Mouse (Mus musculus) left cerebral cortex, postnatal 36 days (tissue): Measurements from ENCODE around the gene Tsacc. TPM values are rescaled to one million over a fixed set of nuclear protein-coding genes. Genes with fewer than 3 reads are reported as not detected.
"Not testable (repeated sequence)": the region's sequence is repeated elsewhere in the genome, so short reads cannot be mapped to it uniquely, and the experiment has no call there.

Source experiments
- DNase-seq, 2 experiments: peaks; one replicate each; pipeline ENCODE4 v3.0.0; 2021 to 2022; ENCODE audit warnings: low spot score in 2 of 2, mixed read lengths in 1 of 2
- intact Hi-C: fragments of 180-260 bp; cut with DNase I; formaldehyde crosslinking; loops from one replicate; pipeline ENCODE4 v1.15.1; 2025
- total RNA-seq, 2 experiments: library from RNA; stranded (reverse); gene quantifications; 2 replicates each; pipeline ENCODE4 v1.2.3; 2021

The Tsacc gene
- total RNA-seq, 2 experiments from 2014 or later: 2.3 to 6.0 TPM

- intact Hi-C loops: loop anchor here (5.0 kb wide), 1 partner anchor 40 kb away; no protein-coding TSS in a partner anchor
Observed at GRCm38 (mm10) chr3:88287110-88287509, 9.7 kb downstream of the Tsacc start, which contains the start of gene Gm38392. Gene Gm38392, minus strand, starts transcription at chr3:88287210.

GRCm38 (mm10) chr3:88285565-88285895, 11.3 kb downstream of the Tsacc start:
- DNase-seq: not testable (repeated sequence)
- intact Hi-C loops: loop anchor here (5.0 kb wide), 1 partner anchor 38 kb away; no protein-coding TSS in a partner anchor

More at GRCm38 (mm10) chr3:88287110-88287509, 9.7 kb downstream of the Tsacc start, which contains the start of gene Gm38392:
- no peak for DNase-seq

- DNase-seq: not testable (repeated sequence)
- intact Hi-C loops: loop anchor here (5.0 kb wide), 1 partner anchor 38 kb away; no protein-coding TSS in a partner anchor
Observed at GRCm38 (mm10) chr3:88284815-88285564, 11.8 kb downstream of the Tsacc start.

- DNase-seq, intact Hi-C loops: not testable (repeated sequence)
Observed at GRCm38 (mm10) chr3:88281141-88281916, 15.5 kb downstream of the Tsacc start.

GRCm38 (mm10) chr3:88280035-88280434, 16.8 kb downstream of the Tsacc start:
- intact Hi-C loops: no loop called here

GRCm38 (mm10) chr3:88276529-88277143, 20.2 kb downstream of the Tsacc start:
- intact Hi-C loops: loop anchor here (10.0 kb wide), 1 partner anchor 272 kb away; the partner anchor contains the start of gene Bcan
- DNase-seq: no peak

More at GRCm38 (mm10) chr3:88280035-88280434, 16.8 kb downstream of the Tsacc start:
- DNase-seq: no peak

GRCm38 (mm10) chr3:88276121-88276520, 20.7 kb downstream of the Tsacc start:
- intact Hi-C loops: loop anchor here (10.0 kb wide), 1 partner anchor 271 kb away; the partner anchor contains the start of gene Bcan

GRCm38 (mm10) chr3:88274002-88274401, 22.8 kb downstream of the Tsacc start:
- no peak for DNase-seq
- intact Hi-C loops: loop anchor here (10.0 kb wide), 1 partner anchor 269 kb away; the partner anchor contains the start of gene Bcan

More at GRCm38 (mm10) chr3:88276121-88276520, 20.7 kb downstream of the Tsacc start:
- DNase-seq: no peak

GRCm38 (mm10) chr3:88271859-88272258, 24.9 kb downstream of the Tsacc start:
- DNase-seq: no peak
- intact Hi-C loops: loop anchor here (10.0 kb wide), 1 partner anchor 267 kb away; the partner anchor contains the start of gene Bcan

- DNase-seq: not testable (repeated sequence)
- intact Hi-C loops: loop anchor here (10.0 kb wide), 1 partner anchor 266 kb away; the partner anchor contains the start of gene Bcan
Observed at GRCm38 (mm10) chr3:88271298-88271697, 25.5 kb downstream of the Tsacc start.

- intact Hi-C loops: no loop called here
- DNase-seq: no peak
Observed at GRCm38 (mm10) chr3:88268991-88269390, 27.8 kb downstream of the Tsacc start.

GRCm38 (mm10) chr3:88268014-88268413, 28.8 kb downstream of the Tsacc start:
- intact Hi-C loops, DNase-seq: not testable (repeated sequence)

GRCm38 (mm10) chr3:88262346-88262745, 34.5 kb downstream of the Tsacc start:
- no peak for DNase-seq
- intact Hi-C loops: no loop called here

- intact Hi-C loops: no loop called here
- no peak for DNase-seq
Observed at GRCm38 (mm10) chr3:88256382-88256781, 40.4 kb downstream of the Tsacc start.

GRCm38 (mm10) chr3:88255950-88256349, 40.8 kb downstream of the Tsacc start:
- intact Hi-C loops: no loop called here

GRCm38 (mm10) chr3:88254268-88254926, 42.4 kb downstream of the Tsacc start, which contains the start of gene Rhbg:
Gene Rhbg, minus strand, starts transcription at chr3:88254709.
- intact Hi-C loops: no loop called here
- DNase-seq: peak in 1 of 2 experiments; percentile 8

More at GRCm38 (mm10) chr3:88255950-88256349, 40.8 kb downstream of the Tsacc start:
- DNase-seq: no peak

- no peak for DNase-seq
- intact Hi-C loops: no loop called here
Observed at GRCm38 (mm10) chr3:88252739-88253138, 44.1 kb downstream of the Tsacc start.

- DNase-seq: no peak
Observed at GRCm38 (mm10) chr3:88248406-88248805, 48.4 kb downstream of the Tsacc start.

GRCm38 (mm10) chr3:88247666-88248065, 49.1 kb downstream of the Tsacc start:
- intact Hi-C loops: loop anchor here (5.0 kb wide), 1 partner anchor 40 kb away; the partner anchor contains the start of gene Gm38392
- no peak for DNase-seq

More at GRCm38 (mm10) chr3:88248406-88248805, 48.4 kb downstream of the Tsacc start:
- intact Hi-C loops: loop anchor here (5.0 kb wide), 1 partner anchor 39 kb away; the partner anchor contains the start of gene Gm38392
